Mouse (Mus musculus) 3T3-L1 (cell line): Measurements from ENCODE around the gene Csrp1.

Source experiments
- DNase-seq: peaks from one replicate; pipeline ENCODE4 v3.0.0-alpha.2; 2015; ENCODE audit warnings: low read depth, low spot score

Gene Csrp1

DNA sequence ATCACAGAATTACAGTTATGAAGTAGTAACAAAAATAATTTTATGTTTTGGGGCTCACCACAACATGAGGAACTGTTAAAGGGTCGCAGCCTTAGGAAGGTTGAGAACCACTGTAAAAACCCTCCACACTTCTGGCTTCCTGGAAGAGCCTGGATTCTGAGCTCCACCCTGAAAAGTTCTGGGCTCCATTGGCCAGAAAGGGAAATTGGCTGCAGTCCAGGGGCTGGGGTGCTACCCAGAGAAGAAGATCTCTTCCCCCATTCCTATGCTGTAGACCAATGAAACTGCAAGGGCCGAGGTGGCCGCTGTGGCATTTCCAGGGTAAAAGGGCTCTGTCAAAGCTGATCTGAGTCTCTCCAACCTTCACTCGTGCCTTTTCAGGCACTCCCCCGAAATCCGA lies 21.8 kb upstream of the Csrp1 start:
- no peak for DNase-seq

DNA sequence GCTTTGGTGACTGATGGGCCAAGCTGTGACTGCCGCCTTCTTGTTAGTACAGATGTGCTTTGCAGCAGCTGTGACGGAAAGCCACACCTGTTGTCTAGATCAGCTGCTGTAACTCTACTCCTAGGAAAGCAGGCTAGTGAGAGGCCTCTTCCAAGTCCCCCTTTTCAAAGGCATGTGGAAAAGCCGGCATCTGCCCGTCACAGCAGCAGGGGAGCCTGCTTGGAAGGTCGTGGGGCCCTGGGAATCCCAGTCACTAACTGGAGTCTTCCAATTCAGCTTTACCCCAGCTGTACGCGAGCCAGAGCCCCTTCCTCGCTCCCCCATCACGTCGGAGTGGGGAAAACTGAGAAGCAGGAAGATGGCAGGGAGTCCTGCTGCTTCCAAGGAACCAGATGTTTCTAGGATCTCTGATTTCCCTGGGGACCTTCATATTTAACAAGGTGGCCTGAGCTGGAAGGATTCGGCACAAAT lies 21.4 kb upstream of the Csrp1 start:
- DNase-seq, result no peak

DNA sequence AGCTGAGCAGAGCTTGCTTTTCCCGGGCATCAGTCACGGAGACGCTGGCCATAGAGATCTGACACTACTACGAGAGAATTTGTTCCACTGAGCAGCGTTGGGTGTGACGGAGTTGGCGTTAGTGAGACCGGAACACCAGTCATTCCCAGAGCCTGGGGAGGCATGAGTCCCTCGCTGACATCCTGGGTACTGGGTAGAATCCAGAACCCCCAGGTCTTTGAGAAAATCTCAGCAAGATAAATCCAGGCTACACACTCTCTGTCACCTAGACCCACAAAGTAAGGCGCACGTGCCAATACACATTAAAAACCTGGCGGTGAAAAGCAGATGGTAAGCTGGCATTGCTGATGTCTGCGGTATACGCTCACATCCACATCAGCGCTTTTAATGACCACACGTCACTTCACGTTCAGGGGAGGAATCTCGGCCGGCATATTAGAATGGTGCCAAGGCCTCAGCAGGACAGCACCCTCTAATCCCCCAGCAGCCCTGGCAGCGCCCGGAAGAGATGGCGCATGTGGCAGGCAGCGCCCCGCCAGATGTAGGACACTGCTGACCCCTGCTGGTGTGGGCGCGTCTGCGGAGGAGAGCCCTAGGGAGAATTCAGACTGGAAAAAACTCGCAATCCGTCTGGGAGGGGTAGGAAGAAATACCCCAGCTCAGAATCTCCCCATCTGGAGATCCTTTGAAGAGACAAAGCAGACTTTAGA lies 20.7 kb upstream of the Csrp1 start:
- DNase-seq, result peak; percentile 86

DNA sequence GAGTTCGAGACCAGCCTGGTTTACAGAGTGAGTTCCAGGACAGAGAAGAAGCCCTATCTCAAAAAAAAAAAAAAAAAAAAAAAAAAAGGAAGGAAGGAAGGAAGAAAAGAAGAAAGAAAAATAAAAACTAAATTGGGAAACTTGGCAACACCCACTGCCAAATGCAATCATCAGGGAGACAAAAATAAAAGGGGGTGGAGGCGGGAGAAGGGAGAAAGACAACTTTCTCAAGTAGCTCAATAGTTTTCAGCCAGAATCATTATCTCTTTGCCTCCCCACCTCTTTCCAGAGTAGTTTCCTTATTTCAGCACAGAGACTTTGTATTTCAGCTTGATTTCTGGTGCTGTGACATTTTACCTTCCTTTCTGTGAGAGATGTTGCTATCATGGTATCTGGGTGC lies 20.0 kb upstream of the Csrp1 start:
- DNase-seq, result peak; percentile 47

DNA sequence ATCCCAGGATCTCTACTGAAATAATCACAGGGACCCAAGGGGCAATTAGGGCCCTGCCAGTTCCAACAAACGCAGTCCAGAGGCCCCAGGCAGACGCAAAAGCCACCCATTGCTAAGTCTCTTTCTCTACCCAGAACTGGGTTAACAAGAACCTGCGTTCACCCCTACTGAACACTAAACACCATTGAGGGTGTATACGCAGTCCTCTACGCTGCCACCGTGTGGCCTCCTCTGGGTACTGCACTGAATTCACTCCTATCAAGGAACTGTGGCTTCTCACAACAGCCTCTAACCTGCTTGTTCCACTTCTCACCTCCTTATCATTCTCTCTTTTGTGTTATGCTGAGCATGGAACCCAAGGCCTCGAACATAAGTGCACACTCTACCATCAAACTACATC lies 19.3 kb upstream of the Csrp1 start:
- peak; percentile 88 for DNase-seq

DNA sequence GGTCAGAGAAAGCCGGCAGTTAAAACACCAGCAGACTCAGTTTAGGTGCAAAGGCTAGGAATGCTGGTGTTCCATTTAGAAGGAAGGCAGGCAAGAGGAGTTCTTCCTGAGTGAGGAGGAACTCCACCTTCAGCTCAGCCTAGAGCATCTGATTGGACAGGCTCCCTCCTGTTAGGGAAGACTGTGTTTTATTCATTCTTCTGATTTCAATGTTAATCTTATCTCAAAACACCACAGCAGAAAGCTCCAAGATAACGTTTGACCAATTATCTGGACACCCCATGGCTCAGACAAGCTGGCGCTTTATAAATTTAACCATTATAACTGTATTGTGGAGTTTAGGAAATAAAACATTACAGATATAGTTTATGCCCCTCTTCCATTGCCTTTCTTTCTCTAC lies 18.5 kb upstream of the Csrp1 start:
- no peak for DNase-seq

DNA sequence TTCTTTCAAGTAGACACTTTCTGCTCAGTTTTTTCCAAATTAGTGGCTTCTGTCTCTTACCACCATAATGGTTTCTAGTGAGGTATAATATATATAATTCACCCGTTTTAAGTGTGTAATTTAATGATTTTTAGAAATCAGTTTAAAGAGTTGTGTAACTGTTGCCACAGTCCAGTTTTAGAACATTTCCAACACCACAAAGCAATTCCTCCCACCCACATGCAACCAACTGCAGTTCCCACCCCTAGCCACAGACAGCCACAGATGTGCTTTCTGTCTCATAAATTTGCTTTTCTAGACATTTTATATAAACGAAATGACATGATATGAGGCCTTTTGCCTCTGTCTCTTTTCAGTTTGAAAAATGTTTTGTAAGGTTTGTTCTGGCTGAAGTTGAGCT lies 17.1 kb upstream of the Csrp1 start:
- DNase-seq, result no peak

DNA sequence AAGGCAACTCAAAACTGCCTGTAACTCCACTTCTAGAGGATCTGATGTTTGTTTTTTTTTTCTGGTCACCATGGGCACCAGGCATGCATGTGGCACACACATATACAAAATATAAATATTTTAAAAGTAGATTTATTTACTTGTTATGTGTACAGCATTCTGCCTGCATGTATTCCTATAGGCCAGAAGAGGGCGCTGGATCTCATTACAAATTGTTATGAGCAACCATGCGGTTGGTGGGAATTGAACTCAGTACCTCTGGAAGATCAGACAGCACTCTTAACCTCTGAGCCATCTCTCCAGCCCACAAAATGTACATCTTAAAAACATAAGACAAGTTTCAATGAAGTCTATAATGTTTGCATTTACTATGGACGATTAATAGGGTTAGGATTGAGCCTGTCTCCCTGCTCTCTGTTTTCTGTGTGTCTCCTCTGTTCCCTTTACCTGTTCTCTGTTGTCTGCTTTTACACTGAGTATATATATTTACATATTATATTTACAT lies 15.5 kb upstream of the Csrp1 start:
- no peak for DNase-seq

DNA sequence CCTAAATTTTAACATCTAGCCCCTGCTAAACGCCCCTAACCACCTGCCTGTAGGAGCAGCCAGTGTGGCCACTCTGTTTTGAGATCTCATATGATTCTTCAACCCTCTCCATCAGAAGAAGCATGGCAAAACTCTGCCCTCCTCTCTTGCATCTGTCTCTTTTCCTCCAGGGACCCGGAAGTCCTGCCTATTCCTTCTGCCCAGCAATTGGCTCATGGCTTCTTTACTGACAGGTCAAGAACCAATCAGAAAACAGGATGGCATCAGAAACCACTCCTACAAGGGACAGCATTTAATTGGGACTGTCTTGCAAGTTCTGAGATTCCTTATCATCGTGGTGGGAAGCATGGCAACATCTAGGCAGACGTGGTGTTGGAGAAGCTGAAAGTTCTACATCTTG lies 11.5 kb upstream of the Csrp1 start:
- no peak for DNase-seq

DNA sequence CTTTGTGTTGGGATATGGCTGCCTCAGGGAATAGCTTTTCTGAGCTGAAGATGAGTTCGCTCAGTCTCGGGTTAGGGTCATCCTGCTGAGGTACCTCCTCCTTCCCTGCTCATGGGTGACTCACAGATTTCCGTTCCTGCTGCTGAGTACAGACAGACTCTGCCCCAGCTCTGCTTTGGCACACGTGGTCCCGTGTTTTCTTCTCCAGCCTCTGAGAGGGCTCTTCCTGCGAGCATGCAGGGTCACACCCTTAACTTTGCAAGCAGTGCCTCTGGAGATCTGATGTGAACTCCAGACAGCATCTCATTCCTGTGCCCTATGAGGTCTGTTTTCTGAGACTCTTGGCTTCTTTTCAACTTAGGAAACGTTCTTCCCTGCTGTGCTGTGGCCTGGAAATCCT lies 8.7 kb upstream of the Csrp1 start:
- DNase-seq, result peak; percentile 82

DNA sequence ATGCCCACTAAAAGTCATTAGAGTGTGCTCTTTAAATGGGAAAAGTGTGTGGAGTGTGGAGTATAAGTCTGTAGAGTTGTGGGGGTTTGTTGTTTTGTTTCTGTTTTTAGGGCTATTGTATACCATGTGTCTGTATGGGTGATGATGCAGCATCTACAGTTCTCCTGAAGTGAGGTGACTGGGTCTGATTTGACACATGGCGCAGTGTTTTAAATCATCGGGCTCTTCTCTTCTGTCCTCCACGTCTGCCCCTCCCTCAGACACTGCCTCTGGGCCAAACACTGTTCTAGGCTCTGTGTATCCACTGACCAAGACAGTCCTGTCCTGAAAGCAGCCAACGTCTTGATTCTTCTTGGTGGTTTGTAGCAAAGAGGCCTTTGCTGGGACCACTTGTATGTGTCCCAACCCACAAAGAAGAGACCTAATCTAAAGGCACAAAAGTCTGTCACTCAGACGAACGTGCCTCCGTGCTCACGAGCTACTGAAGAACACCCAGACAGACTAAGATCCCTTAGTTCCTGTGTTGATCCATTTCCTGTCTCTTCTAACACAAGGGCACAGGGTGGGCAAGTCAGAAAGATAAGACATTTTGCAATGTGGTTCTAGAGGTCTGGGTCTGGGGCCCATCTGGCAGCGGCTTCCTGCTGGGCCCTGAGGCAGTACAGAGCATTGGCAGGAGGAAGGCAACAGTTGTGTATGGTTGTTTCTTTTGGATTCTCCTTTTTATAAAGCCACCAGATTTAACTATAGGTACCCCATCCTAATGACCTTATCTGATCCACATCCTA lies 5.6 kb upstream of the Csrp1 start:
- no peak for DNase-seq

DNA sequence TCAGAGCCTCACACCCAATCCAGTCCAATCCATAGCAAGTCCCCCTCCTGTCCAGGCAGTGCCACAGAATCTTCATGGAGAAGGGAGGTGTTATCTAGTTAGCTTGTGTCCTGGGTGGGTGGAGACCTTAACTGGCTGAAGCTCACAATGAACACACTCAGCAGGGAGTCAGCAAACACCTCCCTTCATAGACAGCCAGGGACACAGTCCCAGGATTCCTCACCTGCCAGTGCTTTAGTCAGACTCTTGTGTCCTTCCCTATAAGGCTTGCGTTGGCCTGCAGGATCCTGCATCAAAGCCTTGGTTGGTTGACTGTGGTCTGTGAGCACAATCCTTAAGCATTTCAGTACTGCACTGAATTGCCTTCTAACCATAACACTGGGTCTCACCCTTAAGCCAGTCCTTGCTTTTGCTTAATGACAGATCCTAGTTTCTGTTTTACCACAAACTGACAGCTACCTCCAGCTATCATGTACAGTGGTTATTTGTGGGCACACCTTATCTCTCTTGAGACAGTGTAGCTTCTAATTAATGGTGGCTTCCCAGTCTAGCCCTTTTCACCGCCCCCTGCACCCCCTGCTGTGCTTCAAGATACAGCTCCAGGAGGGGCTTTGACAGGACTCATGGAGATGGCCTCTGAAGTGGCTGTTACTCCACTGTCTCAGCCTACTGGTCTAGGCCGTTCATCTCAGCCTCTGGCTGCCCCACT lies 4.8 kb upstream of the Csrp1 start:
- no peak for DNase-seq

DNA sequence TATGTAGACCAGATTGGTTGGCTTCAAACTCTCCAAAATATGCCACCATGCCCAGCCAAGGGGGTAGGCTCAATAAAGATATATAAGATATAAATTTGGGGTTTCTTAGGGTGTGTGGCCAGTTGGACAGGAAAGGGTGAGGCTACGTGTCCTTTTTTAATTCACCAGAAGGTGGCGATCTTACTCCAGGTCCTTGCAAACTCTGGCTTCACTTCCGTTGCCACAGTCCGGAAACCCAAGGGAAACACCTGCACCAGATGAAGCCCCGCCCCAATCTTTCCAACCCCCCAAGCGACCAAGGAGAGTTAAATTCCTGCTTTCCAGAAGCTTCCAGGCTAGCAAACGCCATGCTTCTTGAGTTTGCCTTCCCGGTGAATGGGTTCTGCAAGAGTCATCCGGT lies 375 bp upstream of the Csrp1 start:
- DNase-seq, result peak; percentile 90

DNA sequence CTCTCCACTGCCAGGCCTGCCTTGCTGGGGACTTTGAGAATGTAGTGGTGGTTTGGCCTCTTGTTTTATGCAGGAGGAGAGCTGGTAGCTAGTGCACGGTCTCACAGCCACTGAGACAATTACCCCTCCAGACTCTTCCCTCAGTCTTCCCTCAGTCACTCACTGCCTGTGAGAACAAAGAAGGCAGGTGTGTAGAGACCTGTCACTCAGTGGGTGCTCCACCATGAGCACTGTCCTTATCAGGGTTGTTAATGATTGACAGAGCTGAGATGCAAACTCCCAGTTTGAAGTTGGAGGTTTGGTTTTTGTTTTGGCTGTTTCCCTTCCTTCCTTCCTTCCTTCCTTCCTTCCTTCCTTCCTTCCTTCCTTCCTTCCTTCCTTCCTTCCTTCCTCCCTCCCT lies 3.2 kb downstream of the Csrp1 start:
- no peak for DNase-seq

DNA sequence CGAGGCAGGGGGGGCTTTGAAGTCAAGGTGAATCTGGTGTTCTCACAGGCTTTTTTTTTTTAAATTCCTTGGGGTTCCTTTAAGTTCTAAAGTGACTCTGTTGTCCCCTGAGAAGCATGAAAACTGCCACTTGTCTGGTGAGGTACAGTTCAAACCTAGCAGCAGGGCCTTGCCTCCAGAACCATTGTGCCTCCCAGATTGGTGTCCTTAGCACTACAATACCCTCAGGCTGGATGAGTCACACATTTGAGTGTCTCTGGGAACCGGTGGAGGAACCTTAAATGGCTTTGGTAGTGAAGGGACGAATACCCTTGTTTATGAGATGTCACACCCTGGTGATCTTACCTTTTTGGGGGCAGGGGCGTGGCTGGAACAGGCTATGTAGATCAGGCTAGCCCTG lies 4.3 kb downstream of the Csrp1 start:
- peak; percentile 86 for DNase-seq

DNA sequence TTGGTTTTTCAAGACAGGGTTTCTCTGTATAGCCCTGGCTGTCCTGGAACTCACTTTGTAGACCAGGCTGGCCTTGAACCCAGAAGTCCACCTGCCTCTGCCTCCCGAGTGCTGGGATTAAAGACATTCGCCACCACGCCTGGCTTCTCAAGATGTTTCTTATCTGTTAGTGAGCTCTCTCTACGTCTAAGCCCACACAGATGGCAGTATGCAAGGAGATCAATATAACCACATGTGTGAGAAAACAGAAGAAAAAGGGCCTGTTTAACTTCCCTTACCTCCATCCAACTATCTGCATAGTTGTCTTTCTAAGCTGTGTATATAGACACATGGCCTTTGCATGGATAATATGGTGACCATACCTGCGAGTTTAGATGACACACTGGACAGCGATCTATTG lies 5.5 kb downstream of the Csrp1 start:
- no peak for DNase-seq

DNA sequence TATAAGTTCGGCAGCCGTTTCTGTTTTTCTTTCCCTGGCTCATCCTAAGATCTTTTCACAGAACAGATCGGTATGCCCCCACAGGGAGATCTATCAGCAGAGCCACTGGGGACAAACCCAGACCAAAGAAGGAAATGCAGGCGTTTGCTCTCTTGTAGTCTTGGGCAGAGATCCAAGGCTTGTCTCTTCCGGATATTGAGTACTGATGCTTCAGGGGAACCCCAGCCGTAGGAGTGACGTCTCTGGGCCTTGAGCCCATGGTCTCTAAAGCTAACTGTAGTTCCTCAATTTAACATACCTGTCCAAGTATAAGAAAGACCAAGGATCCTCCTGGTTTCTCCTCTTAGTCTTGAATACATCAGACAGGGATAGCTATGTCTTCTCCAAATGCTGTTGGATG lies 6.1 kb downstream of the Csrp1 start:
- no peak for DNase-seq

DNA sequence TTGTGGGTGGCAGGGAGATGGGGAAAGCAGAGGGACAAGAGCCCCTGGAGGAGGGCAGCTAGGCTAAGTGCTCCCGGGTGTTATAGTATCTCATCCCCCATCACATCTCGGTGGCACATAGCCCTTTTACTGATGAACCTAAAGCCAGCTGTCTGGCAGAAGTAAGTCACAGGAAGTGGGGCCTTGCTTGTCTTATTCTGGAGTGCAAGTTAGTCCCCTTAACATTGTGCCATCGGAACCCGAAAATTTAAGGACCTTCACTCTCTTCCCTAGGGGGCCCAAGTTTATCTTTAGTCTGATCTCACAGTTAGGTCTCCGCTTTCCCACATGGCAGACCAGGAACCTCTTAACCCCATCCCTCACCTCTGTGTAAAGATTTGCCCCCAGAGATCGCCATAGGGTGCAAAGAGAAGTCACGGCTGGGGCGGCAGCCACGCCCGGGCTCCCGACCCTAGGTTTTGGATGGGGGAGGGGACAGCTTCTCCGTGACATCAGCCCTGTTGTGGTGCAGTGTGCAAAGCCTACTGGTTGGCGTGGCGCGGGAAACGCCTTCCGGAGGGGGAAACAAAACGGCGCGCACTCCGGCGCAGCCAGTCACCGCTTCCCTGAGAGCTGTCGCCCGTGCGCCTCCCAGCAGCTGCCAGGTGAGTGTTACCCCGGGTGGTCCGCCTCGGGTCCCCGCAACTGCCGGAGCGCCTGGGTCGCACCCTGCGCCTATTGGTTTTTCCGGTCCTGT lies 8.9 kb downstream of the Csrp1 start:
- peak; percentile 88 for DNase-seq

DNA sequence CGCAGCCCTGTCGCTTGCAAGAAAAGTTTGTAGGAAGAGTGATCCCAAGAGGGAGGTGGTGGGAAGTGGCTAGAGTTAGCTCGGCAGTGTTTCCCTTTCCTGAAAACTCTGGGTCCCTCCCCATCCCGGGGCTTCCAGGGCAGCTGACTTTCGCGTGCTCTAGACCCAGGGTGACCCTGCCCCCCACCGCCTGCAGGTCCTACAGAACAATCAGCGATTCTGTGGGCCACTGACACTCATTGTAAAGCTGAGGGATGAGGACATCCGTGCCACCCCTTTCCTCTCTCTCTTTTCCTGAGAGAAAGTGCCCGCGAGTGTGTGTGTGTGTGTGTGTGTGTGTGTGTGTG lies 9.5 kb downstream of the Csrp1 start:
- no peak for DNase-seq

DNA sequence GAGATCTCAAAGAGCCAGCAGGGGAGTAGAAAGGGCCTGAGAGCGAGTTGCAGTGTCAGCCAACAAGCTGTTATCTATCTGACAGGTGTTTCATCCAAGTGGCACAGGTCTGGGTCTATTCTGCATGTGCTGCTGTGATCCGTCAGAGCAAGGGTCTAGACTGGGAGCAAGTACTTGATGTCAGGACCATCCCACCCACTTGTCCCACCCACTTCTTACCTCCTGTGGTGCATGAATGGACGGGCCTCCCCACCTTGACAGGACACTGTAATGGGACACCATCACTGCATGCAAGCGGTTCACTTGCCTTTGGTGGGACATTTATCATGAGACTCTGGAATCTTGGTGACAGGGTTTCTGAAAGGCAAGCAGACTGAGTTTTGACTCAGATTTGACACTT lies 10.0 kb downstream of the Csrp1 start:
- no peak for DNase-seq

DNA sequence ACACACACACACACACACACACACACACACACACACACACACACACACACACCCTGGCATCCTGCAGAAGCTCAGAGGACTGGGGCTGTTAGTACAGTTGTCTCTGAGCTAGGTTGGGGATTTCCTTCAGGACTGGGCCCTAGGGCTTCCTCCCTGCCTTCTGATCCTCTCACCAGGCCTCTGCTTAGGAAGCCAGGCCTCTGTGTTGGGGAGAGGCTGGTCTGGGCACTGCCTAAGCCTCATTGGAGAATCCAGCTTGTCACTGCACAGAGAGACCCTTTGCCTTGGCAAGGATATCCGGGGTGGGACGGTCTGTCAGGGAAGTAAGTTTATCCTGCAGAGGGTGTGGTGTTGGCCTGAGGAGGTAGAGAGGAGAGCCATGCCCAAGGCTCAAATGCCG lies 10.4 kb downstream of the Csrp1 start:
- DNase-seq, result no peak

DNA sequence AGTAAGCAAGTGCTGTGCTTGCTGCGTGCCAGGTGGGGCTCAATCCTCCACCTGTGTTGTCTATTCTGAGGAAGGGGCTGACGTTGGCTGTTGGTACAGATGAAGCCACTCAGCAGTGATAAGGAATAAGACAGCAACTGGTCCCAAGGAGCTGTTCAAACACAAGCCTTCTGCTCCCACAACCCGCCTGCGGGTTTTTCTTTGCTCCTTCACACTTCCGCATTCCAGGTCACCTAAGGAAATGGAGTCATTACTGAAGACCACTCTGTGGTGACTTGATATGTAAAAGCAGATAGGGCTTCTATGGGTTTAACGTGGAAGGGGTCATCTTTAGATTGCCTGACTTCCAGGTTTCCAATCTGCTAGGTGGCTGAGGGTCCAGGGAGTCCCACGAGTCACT lies 11.5 kb downstream of the Csrp1 start:
- no peak for DNase-seq
